In the genomic region with DNA sequence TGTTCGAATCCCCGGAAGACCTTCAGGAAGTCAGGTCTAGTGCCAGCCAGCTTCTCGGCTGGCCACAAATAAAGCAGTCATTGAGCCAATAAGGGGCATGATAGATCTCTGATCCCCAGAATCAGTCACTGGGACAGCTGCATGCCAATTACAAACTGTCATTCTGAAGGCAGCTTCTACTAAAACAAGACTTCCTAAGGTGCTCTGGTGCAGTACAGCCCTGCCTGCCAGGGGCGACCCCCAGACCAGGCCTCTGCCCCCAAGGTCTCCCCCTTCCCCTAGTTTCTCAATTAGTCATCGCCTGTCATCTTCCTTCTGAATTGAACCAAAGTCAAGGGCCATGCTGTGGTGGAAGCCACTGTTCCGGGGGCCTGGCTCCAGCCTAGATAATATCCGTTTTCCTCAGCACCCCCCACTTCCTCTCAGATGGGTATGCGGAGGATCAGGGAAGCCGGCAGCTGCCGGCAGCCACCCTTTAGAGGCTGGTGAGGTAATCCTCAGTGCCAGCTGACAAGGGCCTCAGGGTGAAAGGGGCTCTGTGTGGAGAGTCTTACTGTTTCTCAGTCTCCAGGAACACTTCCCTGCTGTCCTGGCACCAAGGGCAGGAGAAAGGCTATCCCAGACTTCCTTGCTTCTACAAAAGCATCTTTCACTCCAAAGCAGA, we compare ENCODE assay signal across 8 mouse cellular contexts. TPM values are rescaled to one million over a fixed set of nuclear protein-coding genes. Genes with fewer than 3 reads are reported as not detected.
DNase-seq lines count a peak whose midpoint lies in the region; ATAC-seq and TF ChIP-seq lines count a peak whose summit lies in the region.

No protein-coding gene starts in this region.

- H3K9ac ChIP-seq in embryonic facial prominence, embryonic 13.5 days, result peak overlapping the region; percentile 51; the same call in 1 of the 2 replicates
- H3K9ac ChIP-seq in heart, postnatal 0 days (replicated peaks; ENCODE audit: low read depth, low read length), result no peak overlapping the region

- TF ChIP-seq CTCF in heart, postnatal 0 days (IDR thresholded peaks at IDR 0.05; ENCODE audit: low read depth), result no peak

- H3K27ac ChIP-seq in embryonic facial prominence, embryonic 13.5 days, result peak overlapping the region; percentile 1; the same call in 1 of the 2 replicates
- H3K27ac ChIP-seq in heart, postnatal 0 days (ENCODE audit: low read depth), result no peak overlapping the region

- 32% methylated on average over 10 of the region's 10 CpGs for WGBS in embryonic facial prominence, embryonic 13.5 days
- WGBS in heart, postnatal 0 days, result 42% methylated on average over 10 of the region's 10 CpGs

- no peak overlapping the region for H3K4me3 ChIP-seq in embryonic facial prominence, embryonic 13.5 days
- no peak overlapping the region for H3K4me3 ChIP-seq in heart, postnatal 0 days (ENCODE audit: low read depth, low read length)

- no peak for TF ChIP-seq EP300 in heart, postnatal 0 days (IDR thresholded peaks at IDR 0.05; ENCODE audit: low read depth)

- DNase-seq in left cerebral cortex, postnatal 4 days, result peak; percentile 34
- DNase-seq in left cerebral cortex, adult 18-20 months (ENCODE audit: low spot score in 2 of 2), result no peak
- no peak for DNase-seq in heart, postnatal 0 days (ENCODE audit: low spot score)
- DNase-seq in lung, postnatal 25 days (ENCODE audit: low spot score), result peak; percentile 61
- no peak for DNase-seq in gastrocnemius, adult 18-20 months (ENCODE audit: low spot score)
- no peak for DNase-seq in gastrocnemius, postnatal 36 days
- no peak for DNase-seq in layer of hippocampus, adult 11-12 months (ENCODE audit: low spot score)

- intact Hi-C loops in left cerebral cortex, postnatal 4 days (cut with DNase I), result no loop called here
- intact Hi-C loops in gastrocnemius, postnatal 36 days (cut with DNase I), result no loop called here

- H3K4me2 ChIP-seq in embryonic facial prominence, embryonic 13.5 days, result no peak overlapping the region
- H3K4me2 ChIP-seq in heart, postnatal 0 days (ENCODE audit: low read depth, low read length), result no peak overlapping the region

- H3K9me3 ChIP-seq in embryonic facial prominence, embryonic 13.5 days, result no peaks in the 10 kb centered on the region
- H3K9me3 ChIP-seq in heart, postnatal 0 days (replicated peaks; ENCODE audit: control insufficient read depth, low read length), result no peaks in the 10 kb centered on the region

- no peaks in the 10 kb centered on the region for H3K36me3 ChIP-seq in embryonic facial prominence, embryonic 13.5 days
- no peaks in the 10 kb centered on the region for H3K36me3 ChIP-seq in heart, postnatal 0 days (replicated peaks; ENCODE audit: control insufficient read depth, insufficient read depth, low read length)

- no peaks in the 10 kb centered on the region for H3K27me3 ChIP-seq in embryonic facial prominence, embryonic 13.5 days
- H3K27me3 ChIP-seq in heart, postnatal 0 days (ENCODE audit: control insufficient read depth, insufficient read depth, low read length), result no peaks in the 10 kb centered on the region

- peaks cover 8% of the 10 kb centered on the region; the same call in 1 of the 2 replicates for H3K4me1 ChIP-seq in embryonic facial prominence, embryonic 13.5 days
- H3K4me1 ChIP-seq in heart, postnatal 0 days (ENCODE audit: control insufficient read depth, insufficient read depth), result peaks cover 7% of the 10 kb centered on the region; the same call in 1 of the 2 replicates

- peak; percentile 26; the same call in 1 of the 2 replicates for ATAC-seq in embryonic facial prominence, embryonic 13.5 days (ENCODE audit: insufficient number of reproducible peaks, insufficient read depth, low FRiP score, low TSS enrichment, low read depth)
- ATAC-seq in heart, postnatal 0 days (ENCODE audit: insufficient read depth, low read depth), result peak; percentile 49; the same call in 1 of the 2 replicates

RNA-seq across cellular contexts. Expression of a gene that starts 23.2 kb away (rescaled TPM):
- 10 to 100 TPM; 67.5 to 67.7 TPM for total RNA-seq in left cerebral cortex, postnatal 4 days (2021)
- 10 to 100 TPM; 58.8 to 60.7 TPM for total RNA-seq in left cerebral cortex, adult 18-20 months (2021)
- 156 and 166 TPM in 2 replicates for polyA plus RNA-seq in embryonic facial prominence, embryonic 13.5 days (2015; fragmentation: Nextera tagmentation; extraction: Ambion mirVana)
- total RNA-seq in heart, postnatal 0 days (2014; rRNA removed; ENCODE audit: low replicate concordance), result 93.8 and 97.2 TPM in 2 replicates
- 112 and 115 TPM in 2 replicates for polyA plus RNA-seq in heart, postnatal 0 days (2015; fragmentation: Nextera tagmentation; extraction: Ambion mirVana)
- total RNA-seq in gastrocnemius, adult 18-20 months (2021), result 1 to 10 TPM; 6.0 to 6.5 TPM
- 1 to 10 TPM; 5.8 to 6.0 TPM for total RNA-seq in gastrocnemius, postnatal 36 days (2021)

RNA-seq across cellular contexts. Expression of a gene that starts 59.4 kb away (rescaled TPM):
- 10 to 100 TPM; 40.0 to 44.2 TPM for total RNA-seq in left cerebral cortex, postnatal 4 days (2021)
- 10 to 100 TPM; 12.6 to 15.3 TPM for total RNA-seq in left cerebral cortex, adult 18-20 months (2021)
- 8.4 and 8.5 TPM in 2 replicates for polyA plus RNA-seq in embryonic facial prominence, embryonic 13.5 days (2015; fragmentation: Nextera tagmentation; extraction: Ambion mirVana)
- total RNA-seq in heart, postnatal 0 days (2014; rRNA removed; ENCODE audit: low replicate concordance), result 132 and 171 TPM in 2 replicates
- 30.1 and 32.9 TPM in 2 replicates for polyA plus RNA-seq in heart, postnatal 0 days (2015; fragmentation: Nextera tagmentation; extraction: Ambion mirVana)
- total RNA-seq in gastrocnemius, adult 18-20 months (2021), result 10 to 100 TPM; 16.8 to 17.8 TPM
- total RNA-seq in gastrocnemius, postnatal 36 days (2021), result 10 to 100 TPM; 14.3 to 17.8 TPM

Comparison
In these comparisons a context has a peak if more than half of its experiments do, and no peak if none do; other contexts are left out.
1. DNase-seq: peak in left cerebral cortex, postnatal 4 days (single experiment) and lung, postnatal 25 days (single experiment); none in left cerebral cortex, adult 18-20 months (0 of 2), heart, postnatal 0 days (single experiment), gastrocnemius, adult 18-20 months (single experiment), gastrocnemius, postnatal 36 days (0 of 2) and layer of hippocampus, adult 11-12 months (single experiment).
2. RNA of a gene that starts 23.2 kb away (total RNA-seq): 93.8 to 97.2 TPM in heart, postnatal 0 days, 67.5 to 67.7 TPM in left cerebral cortex, postnatal 4 days and 58.8 to 60.7 TPM in left cerebral cortex, adult 18-20 months; 6.0 to 6.5 TPM in gastrocnemius, adult 18-20 months and 5.8 to 6.0 TPM in gastrocnemius, postnatal 36 days; every median in the first group is over 4 times any median in the second.